Mouse (Mus musculus) telencephalon, adult 2 months (tissue): ENCODE measurements at regions not wholly inside any gene's neighbourhood (a gene's known extent, or its start where the extent isn't known, plus 50 kb on each side); places are given as distances from the start of the nearest gene placed in this dataset.
A peak's percentile ranks its signal among the peaks of the same experiment; 100 is the strongest.

Experiments
- DNase-seq: peaks from one replicate; pipeline ENCODE4 v3.0.0-alpha.2; 2011; ENCODE audit warnings: low read depth, low spot score

DNA sequence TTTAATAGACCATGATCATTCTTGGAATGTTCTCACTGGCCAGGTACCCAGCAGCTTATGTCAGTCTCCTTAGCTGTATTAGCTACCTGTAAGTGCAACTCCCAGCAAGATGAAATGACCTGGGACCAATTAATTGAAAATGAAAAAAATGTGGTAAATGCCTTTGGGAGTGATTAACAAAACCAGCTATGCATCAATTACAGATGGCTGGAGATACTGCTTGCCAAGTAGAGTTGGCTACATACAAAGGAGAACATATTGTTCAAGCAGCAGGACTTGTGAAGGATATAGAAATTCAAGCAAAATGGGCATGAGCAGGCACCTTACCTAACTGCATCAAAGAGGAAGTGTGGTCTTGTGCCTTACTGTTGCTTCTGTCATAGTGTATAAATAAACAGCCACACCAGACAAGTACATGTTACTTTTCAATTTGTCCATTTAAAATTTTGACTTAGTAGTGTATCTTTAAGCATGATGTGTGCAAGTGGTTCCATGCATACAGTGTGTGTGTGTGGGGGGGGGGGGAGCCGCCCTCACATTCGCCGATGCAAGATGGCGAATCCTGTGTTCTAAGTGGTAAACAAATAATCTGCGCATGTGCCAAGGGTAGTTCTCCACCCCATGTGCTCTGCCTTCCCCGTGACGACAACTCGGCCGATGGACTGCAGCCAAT is 307.0 kb downstream of the Pcdh17 start:
- DNase-seq: peak; percentile 2

DNA sequence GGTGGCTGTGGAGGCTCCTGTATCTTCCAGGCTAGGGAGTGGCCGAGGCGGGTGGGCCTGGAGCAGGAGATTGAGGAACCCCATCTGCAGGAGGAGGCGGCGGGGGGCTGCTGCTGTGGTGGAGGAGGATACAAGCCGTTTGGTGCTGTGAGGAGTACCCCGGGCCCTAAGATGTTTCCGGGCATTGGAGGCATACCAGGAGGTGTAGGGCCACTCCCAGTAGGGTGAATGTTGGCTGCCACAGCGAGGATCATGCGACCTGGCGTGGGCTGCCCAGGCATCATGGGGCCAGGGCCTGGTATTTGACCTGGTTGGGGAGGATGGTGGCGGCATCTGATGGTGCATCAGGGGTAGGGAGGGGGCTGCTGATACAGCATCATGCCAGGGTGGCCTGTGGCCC is 314.2 kb downstream of the Pcdh17 start:
- DNase-seq: no peak

DNA sequence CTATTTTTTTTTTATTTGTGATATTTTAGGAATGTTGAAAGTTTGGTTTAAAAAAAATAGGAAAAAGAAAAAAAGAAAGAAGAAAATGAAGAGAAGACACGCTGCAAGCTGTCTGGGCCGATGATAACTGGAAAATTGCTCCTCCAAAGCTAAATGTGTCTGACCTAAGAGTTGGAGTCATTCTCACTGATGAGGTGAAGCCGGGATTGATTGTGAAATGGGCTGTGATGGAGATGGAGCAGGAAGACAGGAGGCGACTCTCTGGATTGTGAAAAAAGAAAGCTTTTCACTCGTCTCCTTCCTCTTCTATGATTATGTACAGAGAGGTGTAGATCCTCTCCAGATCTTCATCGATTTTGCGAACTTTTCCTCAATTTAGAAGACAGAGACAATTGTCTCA is 349.8 kb downstream of the Pcdh17 start:
- no peak for DNase-seq

DNA sequence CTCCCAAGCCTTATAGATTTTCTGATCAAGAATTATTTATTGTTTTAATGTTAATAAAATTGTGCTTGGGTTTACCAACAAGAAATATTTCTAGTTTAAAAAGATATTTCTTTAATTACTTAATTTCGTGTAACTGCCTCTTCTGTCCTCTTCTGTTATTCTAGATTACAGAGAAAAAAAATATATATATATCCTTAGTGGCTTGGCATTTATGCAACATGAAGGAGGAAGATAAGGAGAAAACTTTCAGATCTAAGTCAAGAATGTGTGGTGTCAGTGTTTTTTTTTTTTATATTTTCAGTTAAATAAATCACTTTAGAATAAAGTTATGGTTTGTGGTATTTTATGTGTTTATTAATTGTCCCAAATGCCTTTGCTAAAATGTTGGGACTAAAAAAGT is 357.6 kb downstream of the Pcdh17 start:
- DNase-seq: no peak

DNA sequence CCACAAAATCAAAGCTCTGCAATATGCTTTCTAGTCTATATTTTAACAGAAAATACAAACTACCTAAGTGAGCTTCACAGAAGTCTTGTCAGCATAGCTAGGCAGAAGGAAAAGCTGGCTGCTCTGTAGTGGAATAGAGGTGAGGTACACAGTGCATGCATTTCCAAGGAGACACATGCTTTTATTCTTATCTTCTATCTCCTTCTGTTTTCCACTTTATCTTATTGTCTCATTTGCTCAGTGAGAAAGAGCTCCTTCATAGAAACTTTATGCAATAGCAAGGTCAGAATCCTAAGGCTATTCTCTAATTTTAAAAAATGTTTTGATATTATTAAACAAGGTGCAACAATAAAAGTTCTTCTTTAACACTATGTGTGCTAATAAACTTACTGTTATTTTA is 359.3 kb downstream of the Pcdh17 start:
- no peak for DNase-seq
